ENCODE assay signal across 9 mouse cellular contexts in the genomic region with DNA sequence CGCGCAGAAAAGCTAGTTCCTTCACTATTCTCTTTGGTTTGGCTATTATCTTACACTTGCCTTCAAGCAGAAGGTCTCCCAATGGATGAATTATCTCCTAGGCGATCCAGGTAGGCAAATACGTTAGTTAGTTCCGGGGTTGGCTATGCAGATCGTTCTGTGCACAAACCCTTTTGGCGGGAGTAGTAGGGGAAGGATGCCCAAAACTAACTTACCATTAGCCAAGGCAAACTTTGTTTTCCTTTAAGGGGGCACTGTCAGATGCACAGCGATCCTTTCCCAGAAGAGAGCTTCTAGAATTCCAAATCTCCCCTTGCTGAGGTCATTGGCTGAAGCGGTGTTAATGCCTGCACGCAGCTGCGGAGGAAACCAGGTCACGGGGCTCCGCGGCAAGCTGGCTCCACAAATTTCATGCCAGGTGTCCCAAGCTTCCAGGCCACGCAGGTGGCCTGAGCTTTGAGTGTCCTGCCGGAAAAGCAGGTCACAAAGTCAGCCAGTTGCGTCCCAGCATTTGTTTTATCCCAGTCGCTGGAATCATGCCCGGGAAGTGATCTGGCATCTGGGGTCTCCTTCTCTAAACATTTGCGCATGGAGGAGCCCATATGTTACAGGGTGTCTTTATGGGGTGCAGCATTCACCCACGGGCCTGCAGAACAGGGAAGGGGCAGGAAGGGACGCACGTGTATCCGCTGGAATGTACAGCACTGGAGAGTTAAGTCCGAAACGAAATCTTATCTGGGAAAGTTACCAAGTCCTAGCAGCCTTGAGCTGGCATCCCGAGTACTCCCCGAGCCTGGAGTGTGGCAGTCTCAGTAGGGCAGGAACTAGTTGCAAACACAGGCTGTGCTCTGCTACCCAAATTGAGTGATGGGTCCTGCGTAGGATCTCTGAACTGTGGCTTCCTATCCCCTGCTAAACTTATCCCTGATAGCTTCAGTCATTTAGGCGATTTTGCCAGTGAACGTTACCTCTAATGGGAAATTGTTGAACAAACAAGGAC. TPM values are rescaled to one million over a fixed set of nuclear protein-coding genes. Genes with fewer than 3 reads are reported as not detected.
DNase-seq lines count a peak whose midpoint lies in the region; ATAC-seq lines count a peak whose summit lies in the region.
"Had no signal": no experiment of that assay in that cellular context is flagged by ENCODE, and none has a peak within 500 bp of the region (broad histone marks: within the 10 kb centered on the region; RNA-seq: fewer than 3 reads in every experiment).

No protein-coding gene starts in this region.

- H3K4me3 ChIP-seq in heart, embryonic 12.5 days = peak overlapping the region; percentile 21
- peak overlapping the region; percentile 20 for H3K4me3 ChIP-seq in embryonic facial prominence, embryonic 14.5 days (ENCODE audit: low read depth, low read length)
- H3K4me3 ChIP-seq in limb, embryonic 15.5 days = peak overlapping the region; percentile 21

- H3K27me3 ChIP-seq in heart, embryonic 12.5 days (replicated peaks) = peaks cover 72% of the 10 kb centered on the region
- H3K27me3 ChIP-seq in embryonic facial prominence, embryonic 14.5 days (replicated peaks; ENCODE audit: control insufficient read depth, insufficient read depth, low read length) = peaks cover 71% of the 10 kb centered on the region
- peaks cover 66% of the 10 kb centered on the region for H3K27me3 ChIP-seq in limb, embryonic 15.5 days

- H3K36me3 ChIP-seq in heart, embryonic 12.5 days = no peaks in the 10 kb centered on the region
- H3K36me3 ChIP-seq in embryonic facial prominence, embryonic 14.5 days (ENCODE audit: control insufficient read depth, insufficient read depth, low read length) = no peaks in the 10 kb centered on the region
- no peaks in the 10 kb centered on the region for H3K36me3 ChIP-seq in limb, embryonic 15.5 days

- DNase-seq in heart, adult 8-10 months (ENCODE audit: low spot score) = no peak
- DNase-seq in brain, adult 2 months (ENCODE audit: low read depth, low spot score) = peak; percentile 61
- DNase-seq in embryonic facial prominence, embryonic 14.5 days (ENCODE audit: low spot score) = peak; percentile 71
- DNase-seq in urinary bladder, postnatal 36 days (ENCODE audit: low spot score in 2 of 2) = no peak
- DNase-seq in adipocyte (ENCODE audit: low spot score) = no peak
- DNase-seq in kidney, adult 8-10 months = no peak
- DNase-seq: liver had no signal

- WGBS in heart, embryonic 12.5 days = 1% methylated on average over 31 of the region's 31 CpGs
- WGBS in embryonic facial prominence, embryonic 14.5 days = 1% methylated on average over 31 of the region's 31 CpGs
- WGBS in limb, embryonic 15.5 days = 1% methylated on average over 31 of the region's 31 CpGs

- no peak overlapping the region for H3K27ac ChIP-seq in heart, embryonic 12.5 days (ENCODE audit: poor library complexity, severe bottlenecking)
- H3K27ac ChIP-seq in embryonic facial prominence, embryonic 14.5 days (replicated peaks; ENCODE audit: low read depth, low read length) = no peak overlapping the region
- no peak overlapping the region for H3K27ac ChIP-seq in limb, embryonic 15.5 days

- H3K4me1 ChIP-seq in heart, embryonic 12.5 days (replicated peaks) = peaks cover 21% of the 10 kb centered on the region
- peaks cover 5% of the 10 kb centered on the region; the same call in 1 of the 2 replicates for H3K4me1 ChIP-seq in embryonic facial prominence, embryonic 14.5 days (ENCODE audit: control insufficient read depth, insufficient read depth, low read length)
- H3K4me1 ChIP-seq in limb, embryonic 15.5 days = peaks cover 32% of the 10 kb centered on the region

- ATAC-seq in heart, embryonic 12.5 days (ENCODE audit: insufficient number of reproducible peaks, low FRiP score) = no peak
- ATAC-seq in embryonic facial prominence, embryonic 14.5 days (ENCODE audit: low read depth) = 0 out of 2 replicates have a peak, but pooled peaks have one; percentile 5
- ATAC-seq in limb, embryonic 15.5 days (ENCODE audit: insufficient number of reproducible peaks, low FRiP score, low TSS enrichment, low read depth) = no peak

- H3K4me2 ChIP-seq in heart, embryonic 12.5 days = peak overlapping the region; percentile 50
- H3K4me2 ChIP-seq in embryonic facial prominence, embryonic 14.5 days (ENCODE audit: low read depth, low read length) = peak overlapping the region; percentile 40
- H3K4me2 ChIP-seq in limb, embryonic 15.5 days = peak overlapping the region; percentile 40

- no peaks in the 10 kb centered on the region for H3K9me3 ChIP-seq in heart, embryonic 12.5 days (replicated peaks)
- H3K9me3 ChIP-seq in embryonic facial prominence, embryonic 14.5 days (ENCODE audit: control insufficient read depth, low read length) = no peaks in the 10 kb centered on the region
- H3K9me3 ChIP-seq in limb, embryonic 15.5 days = no peaks in the 10 kb centered on the region

- no peak overlapping the region for H3K9ac ChIP-seq in heart, embryonic 12.5 days
- no peak overlapping the region for H3K9ac ChIP-seq in embryonic facial prominence, embryonic 14.5 days (ENCODE audit: low read depth, low read length)
- H3K9ac ChIP-seq in limb, embryonic 15.5 days = no peak overlapping the region

RNA-seq across cellular contexts. Expression of a gene that starts 22.5 kb away (rescaled TPM):
- not detected in 2 replicates for polyA plus RNA-seq in heart, embryonic 12.5 days (2016; fragmentation: Nextera tagmentation; extraction: Ambion mirVana)
- under 1 TPM; 0.09 to 0.22 (median 0.15) TPM for total RNA-seq in heart, adult 8-10 months (2022)
- polyA plus RNA-seq in embryonic facial prominence, embryonic 14.5 days (2014; fragmentation: Nextera tagmentation; extraction: Ambion mirVana) = 0.41 and 0.43 TPM in 2 replicates
- polyA plus RNA-seq in limb, embryonic 15.5 days (2015; fragmentation: Nextera tagmentation; extraction: Ambion mirVana) = 0.12 and 0.20 TPM in 2 replicates

Comparison
In these comparisons a context has a peak if more than half of its experiments do, and no peak if none do; other contexts are left out.
1. DNase-seq: peak in brain, adult 2 months (single experiment) and embryonic facial prominence, embryonic 14.5 days (single experiment); none in heart, adult 8-10 months (single experiment), urinary bladder, postnatal 36 days (0 of 2), adipocyte (single experiment) and kidney, adult 8-10 months (0 of 2).
2. Peak in every context shown above with its lines, with median percentiles within 50 percentile points of each other: H3K4me2 ChIP-seq and H3K4me3 ChIP-seq.